In the genomic region with DNA sequence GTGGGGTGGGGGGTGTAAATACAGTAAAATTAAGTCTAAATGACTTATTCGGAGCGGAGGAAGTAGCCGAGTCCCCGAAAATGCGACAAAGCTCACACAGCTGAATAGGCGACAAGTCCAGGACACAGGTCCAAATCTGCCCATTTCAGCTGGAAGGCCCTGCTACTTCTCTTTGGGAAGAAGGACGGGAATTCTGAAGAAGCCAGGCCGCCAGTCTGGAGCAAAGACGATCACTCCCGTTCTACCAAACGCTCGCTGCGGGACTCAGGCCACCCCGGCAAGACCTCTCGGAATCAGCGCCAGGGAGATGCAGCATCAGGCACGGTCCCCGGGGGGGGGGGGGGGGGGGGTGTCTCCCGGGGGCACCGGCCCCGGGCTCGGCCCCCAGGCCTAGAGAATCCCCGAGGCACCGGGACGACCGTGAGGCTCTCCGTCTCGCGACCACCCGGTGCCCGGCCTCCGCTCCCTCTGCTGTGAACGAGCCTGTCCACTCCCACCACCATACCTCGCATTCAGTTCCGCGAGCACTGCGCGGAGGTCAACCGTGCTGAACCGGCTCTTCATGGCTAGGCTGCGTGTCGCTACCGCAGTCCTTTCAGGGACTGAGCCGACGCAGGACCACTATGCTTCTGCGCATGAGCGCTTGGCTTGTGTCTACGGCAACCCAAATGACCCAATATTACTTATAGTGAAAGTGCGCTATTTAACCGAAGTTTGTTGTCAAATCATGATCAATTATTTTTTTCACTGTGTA, we compare ENCODE assay signal across 1 mouse cellular context.
TF ChIP-seq lines count a peak whose summit lies in the region.

A gene (minus strand): TSS at position 620 of the 754 bp plus-strand sequence.

TF ChIP-seq in CH12.LX, 34 proteins besides CTCF, POLR2A, EP300 and RAD21 (continued from another document):
- TF ChIP-seq MYC (IDR thresholded peaks at IDR 0.05; ENCODE audit: low read depth, low read length) = no peak; the same call in 1 of the 2 replicates
- TF ChIP-seq MEF2A (IDR thresholded peaks at IDR 0.05; ENCODE audit: borderline replicate concordance, low read depth, low read length) = peak; percentile 26; the same call in 1 of the 2 replicates
- peak; percentile 82; the same call in 1 of the 2 replicates for TF ChIP-seq ZMIZ1 (IDR thresholded peaks at IDR 0.05; ENCODE audit: low read depth, low read length)
- 0 out of 2 replicates have a peak, but pooled peaks have one; percentile 19 for TF ChIP-seq RCOR1 (conservative IDR thresholded peaks at IDR 0.05; ENCODE audit: low read depth, low read length)
- TF ChIP-seq USF1 (IDR thresholded peaks at IDR 0.05; ENCODE audit: low read depth, low read length) = no peak
- no peak for TF ChIP-seq UBTF (IDR thresholded peaks at IDR 0.05; ENCODE audit: low read depth, low read length)
- TF ChIP-seq IRF4 (IDR thresholded peaks at IDR 0.05; ENCODE audit: low read depth, low read length) = no peak
- no peak for TF ChIP-seq ETS1 (conservative IDR thresholded peaks at IDR 0.05; ENCODE audit: low read depth, low read length)
- TF ChIP-seq SMC3 (IDR thresholded peaks at IDR 0.05; ENCODE audit: low read depth, low read length) = no peak
- peak; percentile 73; the same call in 1 of the 2 replicates for TF ChIP-seq TBP (conservative IDR thresholded peaks at IDR 0.05; ENCODE audit: low read depth, low read length)
- no peak for TF ChIP-seq ZC3H11A (IDR thresholded peaks at IDR 0.05; ENCODE audit: low read depth, low read length)
- no peak for TF ChIP-seq MAZ (IDR thresholded peaks at IDR 0.05; ENCODE audit: low read depth, low read length)
- no peak for TF ChIP-seq E2F4 (IDR thresholded peaks at IDR 0.05; ENCODE audit: insufficient replicate concordance, low read depth, low read length)
- no peak for TF ChIP-seq JUN (IDR thresholded peaks at IDR 0.05; ENCODE audit: insufficient read depth, low read depth, low read length)
- TF ChIP-seq SIN3A (IDR thresholded peaks at IDR 0.05; ENCODE audit: low read length) = peak; percentile 73
- peak; percentile 80 for TF ChIP-seq NELFE (IDR thresholded peaks at IDR 0.05; ENCODE audit: low read depth, low read length)
- TF ChIP-seq ZNF384 (IDR thresholded peaks at IDR 0.05; ENCODE audit: low read depth, low read length) = no peak
- TF ChIP-seq BHLHE40 (IDR thresholded peaks at IDR 0.05; ENCODE audit: low read depth, low read length) = 0 out of 2 replicates have a peak, but pooled peaks have one; percentile 9
- peak; percentile 83; the same call in 1 of the 2 replicates for TF ChIP-seq POLR2AphosphoS2 (IDR thresholded peaks at IDR 0.05; ENCODE audit: low read depth, low read length)
- no peak for TF ChIP-seq GABPA (IDR thresholded peaks at IDR 0.05; ENCODE audit: insufficient replicate concordance, low read depth, low read length)
- TF ChIP-seq JUND (conservative IDR thresholded peaks at IDR 0.05; ENCODE audit: low read depth, low read length) = peak; percentile 12; the same call in 1 of the 2 replicates
- peak; percentile 88 for TF ChIP-seq NRF1 (IDR thresholded peaks at IDR 0.05; ENCODE audit: low read depth, low read length)
- peak; percentile 64; the same call in 1 of the 2 replicates for TF ChIP-seq ELF1 (IDR thresholded peaks at IDR 0.05; ENCODE audit: low read depth, low read length)
- peak; percentile 74 for TF ChIP-seq MXI1 (IDR thresholded peaks at IDR 0.05; ENCODE audit: low read depth, low read length)
- no peak for TF ChIP-seq CHD1 (IDR thresholded peaks at IDR 0.05; ENCODE audit: low read depth, low read length)
- no peak for TF ChIP-seq MAFK (IDR thresholded peaks at IDR 0.05; ENCODE audit: insufficient replicate concordance, low read length)
- peak; percentile 71; the same call in 1 of the 2 replicates for TF ChIP-seq KAT2A (IDR thresholded peaks at IDR 0.05; ENCODE audit: insufficient replicate concordance, low read length)
- no peak for TF ChIP-seq CHD2 (IDR thresholded peaks at IDR 0.05; ENCODE audit: low read length)
- TF ChIP-seq TCF12 (IDR thresholded peaks at IDR 0.05; ENCODE audit: low read depth, low read length) = peak; percentile 82
- TF ChIP-seq PAX5 (IDR thresholded peaks at IDR 0.05; ENCODE audit: low read length) = no peak
